Mouse (Mus musculus): ENCODE measurements at regions not wholly inside any gene's neighbourhood (a gene's known extent, or its start where the extent isn't known, plus 50 kb on each side); places are given as distances from the start of the nearest gene placed in this dataset.

DNA sequence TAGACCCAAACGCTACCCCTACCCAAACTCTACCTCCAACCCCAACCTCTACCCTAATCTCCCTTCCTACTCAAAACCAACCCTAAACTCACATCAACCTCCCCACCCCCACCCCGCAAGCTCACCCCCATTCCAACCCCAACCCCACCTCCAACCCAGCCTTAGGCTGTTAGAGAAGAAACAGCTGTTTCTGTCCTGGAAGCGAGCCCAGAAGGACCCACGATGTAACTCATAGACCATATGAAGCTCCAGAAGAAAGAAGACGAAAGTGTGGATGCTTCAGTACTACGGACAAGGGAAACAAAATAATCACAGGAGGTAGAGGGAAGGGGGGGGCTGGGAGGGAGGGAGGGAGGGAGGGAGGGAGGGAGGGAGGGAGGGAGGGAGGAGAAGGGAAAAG lies 58.4 kb downstream of the Sox11 start:
- Histone ChIP-seq H3K27me3 (no peaks in the 10 kb centered on the region), H3K4me2 (no peak overlapping the region), H3K9ac (replicated peaks) (no peak overlapping the region), H3K4me3 (replicated peaks) (no peak overlapping the region), H3K36me3 (no peaks in the 10 kb centered on the region), H3K27ac (no peak overlapping the region), H3K4me1 (replicated peaks) (no peaks in the 10 kb centered on the region), H3K9me3 (no peaks in the 10 kb centered on the region)
- 69% methylated on average over 6 of the region's 6 CpGs for WGBS
- no peak for ATAC-seq (ENCODE audit: insufficient number of reproducible peaks, insufficient read depth, low FRiP score, low TSS enrichment, low read depth)

- Histone ChIP-seq H3K27me3 (no peaks in the 10 kb centered on the region), H3K27ac (no peak overlapping the region), H3K36me3 (no peaks in the 10 kb centered on the region), H3K4me3 (replicated peaks) (no peak overlapping the region), H3K4me1 (replicated peaks) (0 out of 2 replicates have a peak, but pooled peaks cover 4% of the 10 kb centered on the region), H3K4me2 (no peak overlapping the region), H3K9me3 (no peaks in the 10 kb centered on the region), H3K9ac (replicated peaks) (no peak overlapping the region)
- no peak for ATAC-seq (ENCODE audit: insufficient number of reproducible peaks, insufficient read depth, low FRiP score, low TSS enrichment, low read depth)
Observed at GRCm38 (mm10) chr12:27261965-27262364, 80.4 kb downstream of the Sox11 start.

DNA sequence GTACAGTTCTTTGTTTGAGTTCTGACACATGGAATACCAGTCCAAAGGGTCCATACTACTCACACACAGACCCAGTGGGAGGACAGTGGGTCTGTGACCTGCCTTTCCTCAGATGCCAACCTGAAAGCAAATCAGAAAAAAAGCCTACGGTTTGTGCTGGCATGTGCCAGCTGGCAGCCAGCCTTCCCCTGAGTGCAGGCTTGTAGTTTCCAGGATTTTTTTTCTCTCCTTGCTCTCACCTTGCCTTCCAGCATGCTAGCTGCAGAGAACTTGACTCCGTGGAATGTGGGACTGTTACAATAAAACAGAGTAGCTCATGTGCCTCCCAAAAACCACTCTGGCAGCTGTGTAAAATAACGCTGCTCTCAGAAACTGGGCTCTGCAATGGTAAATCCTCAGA lies 88.2 kb downstream of the Sox11 start:
- no peak overlapping the region for H3K4me3 ChIP-seq (replicated peaks)
- WGBS, result 8% methylated on average over 3 of the region's 3 CpGs
- H3K4me2 ChIP-seq, result peak overlapping the region; percentile 24; the same call in 1 of the 2 replicates
- H3K9ac ChIP-seq (replicated peaks), result no peak overlapping the region
- H3K27me3 ChIP-seq, result no peaks in the 10 kb centered on the region
- no peaks in the 10 kb centered on the region for H3K36me3 ChIP-seq
- H3K27ac ChIP-seq, result peak overlapping the region; percentile 89
- peak; percentile 80 for ATAC-seq (ENCODE audit: insufficient number of reproducible peaks, insufficient read depth, low FRiP score, low TSS enrichment, low read depth)
- no peaks in the 10 kb centered on the region for H3K9me3 ChIP-seq
- peaks cover 25% of the 10 kb centered on the region for H3K4me1 ChIP-seq (replicated peaks)

DNA sequence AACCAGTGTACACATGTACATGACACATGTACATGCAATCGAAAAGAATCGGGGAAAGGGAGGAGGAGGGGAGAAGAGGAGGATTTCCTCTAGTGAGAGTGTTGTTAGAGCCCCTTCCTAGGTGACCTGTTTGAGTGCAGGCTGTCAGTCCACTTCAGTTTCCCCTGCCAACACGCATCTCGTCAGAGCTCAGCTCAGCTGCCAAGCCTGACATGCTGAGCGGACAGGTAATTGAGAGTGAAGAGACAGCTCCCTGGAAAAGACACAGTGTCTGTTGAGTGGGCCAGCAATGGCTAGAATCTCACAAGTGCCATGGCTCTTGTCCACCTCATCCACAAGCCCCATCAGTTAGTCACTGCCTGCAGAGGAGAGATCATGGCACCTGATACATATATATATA lies 90.9 kb downstream of the Sox11 start:
- no peak overlapping the region for H3K27ac ChIP-seq
- H3K9me3 ChIP-seq, result no peaks in the 10 kb centered on the region
- no peak overlapping the region for H3K4me2 ChIP-seq
- H3K36me3 ChIP-seq, result no peaks in the 10 kb centered on the region
- H3K9ac ChIP-seq (replicated peaks), result no peak overlapping the region
- WGBS, result 86% methylated on average over 5 of the region's 5 CpGs
- peaks cover 40% of the 10 kb centered on the region for H3K4me1 ChIP-seq (replicated peaks)
- H3K27me3 ChIP-seq, result no peaks in the 10 kb centered on the region
- ATAC-seq (ENCODE audit: insufficient number of reproducible peaks, insufficient read depth, low FRiP score, low TSS enrichment, low read depth), result no peak
- H3K4me3 ChIP-seq (replicated peaks), result no peak overlapping the region

GRCm38 (mm10) chr12:27248545-27248855 lies 93.9 kb downstream of the Sox11 start:
- no peak for ATAC-seq (ENCODE audit: insufficient number of reproducible peaks, insufficient read depth, low FRiP score, low TSS enrichment, low read depth)
- Histone ChIP-seq H3K36me3 (no peaks in the 10 kb centered on the region), H3K9me3 (no peaks in the 10 kb centered on the region), H3K9ac (replicated peaks) (no peak overlapping the region), H3K27me3 (no peaks in the 10 kb centered on the region), H3K4me3 (replicated peaks) (no peak overlapping the region), H3K27ac (no peak overlapping the region), H3K4me2 (no peak overlapping the region), H3K4me1 (replicated peaks) (peaks cover 22% of the 10 kb centered on the region)
- 78% methylated on average over 3 of the region's 3 CpGs for WGBS

DNA sequence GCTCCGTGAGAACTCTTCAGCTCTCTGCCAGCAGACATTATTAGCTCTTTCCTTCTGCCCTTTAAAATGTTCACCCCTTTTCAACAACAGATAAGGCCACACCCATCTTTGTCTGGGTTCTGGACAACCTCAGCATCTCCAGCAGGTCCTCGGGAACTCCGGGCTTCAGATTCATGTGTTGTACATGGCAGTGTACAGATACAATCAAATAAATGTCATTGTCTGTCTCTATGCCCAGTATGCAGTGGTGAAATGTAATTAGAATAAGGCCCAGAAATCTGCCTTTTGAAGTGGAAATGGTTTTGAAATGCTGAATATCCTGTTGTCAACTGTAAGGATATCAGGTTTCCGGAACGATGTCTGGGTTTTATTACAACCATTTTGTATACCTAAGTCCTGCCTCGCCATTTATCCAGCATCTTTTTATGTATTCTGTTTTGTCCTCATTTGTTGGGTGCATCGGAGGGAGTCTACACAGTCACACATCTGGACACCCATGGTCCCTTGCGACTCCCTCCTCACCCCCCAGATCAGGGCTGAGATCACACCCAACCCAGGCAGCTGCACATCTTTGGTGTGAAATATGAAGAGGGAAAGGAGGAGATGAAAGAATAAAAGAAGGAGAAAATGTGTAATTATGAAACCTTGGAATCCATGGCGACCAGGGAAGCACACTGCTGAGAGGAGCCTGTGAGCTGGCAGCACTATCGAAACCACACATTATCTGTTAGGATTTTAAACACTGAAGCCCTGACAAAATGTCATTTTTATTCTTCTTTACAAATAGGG lies 94.4 kb downstream of the Sox11 start:
- no peaks in the 10 kb centered on the region for H3K36me3 ChIP-seq
- H3K9me3 ChIP-seq, result no peaks in the 10 kb centered on the region
- H3K4me3 ChIP-seq (replicated peaks), result no peak overlapping the region
- H3K27me3 ChIP-seq, result no peaks in the 10 kb centered on the region
- H3K4me1 ChIP-seq (replicated peaks), result peaks cover 17% of the 10 kb centered on the region
- 52% methylated on average over 10 of the region's 10 CpGs for WGBS
- no peak overlapping the region for H3K9ac ChIP-seq (replicated peaks)
- no peak overlapping the region for H3K4me2 ChIP-seq
- H3K27ac ChIP-seq, result no peak overlapping the region
- no peak for ATAC-seq (ENCODE audit: insufficient number of reproducible peaks, insufficient read depth, low FRiP score, low TSS enrichment, low read depth)

DNA sequence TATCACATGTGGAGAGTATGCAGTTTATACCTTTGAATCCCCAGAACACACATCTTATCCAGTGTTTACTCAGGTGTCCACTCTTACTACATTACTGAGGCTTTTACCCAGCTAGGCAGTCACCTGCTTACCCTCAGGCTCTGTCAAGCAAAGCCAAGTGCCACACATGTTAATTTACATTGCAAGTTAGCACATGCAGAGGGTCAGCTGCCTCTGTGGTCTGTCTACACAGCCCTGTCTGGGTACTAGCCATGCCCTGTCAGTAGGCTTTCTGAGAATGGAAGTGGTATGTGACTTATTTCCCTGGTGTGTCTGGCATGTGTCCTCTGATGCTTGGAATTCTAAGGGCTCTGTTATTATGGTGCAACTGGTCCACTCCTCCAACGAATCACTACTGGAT lies 106.6 kb downstream of the Sox11 start:
- 50% methylated on average over 1 of the region's 1 CpGs for WGBS
- no peak overlapping the region for H3K4me3 ChIP-seq (replicated peaks)
- no peaks in the 10 kb centered on the region for H3K9me3 ChIP-seq
- no peak for ATAC-seq (ENCODE audit: insufficient number of reproducible peaks, insufficient read depth, low FRiP score, low TSS enrichment, low read depth)
- H3K27me3 ChIP-seq, result no peaks in the 10 kb centered on the region
- H3K36me3 ChIP-seq, result no peaks in the 10 kb centered on the region
- H3K4me1 ChIP-seq (replicated peaks), result no peaks in the 10 kb centered on the region
- H3K9ac ChIP-seq (replicated peaks), result no peak overlapping the region
- H3K27ac ChIP-seq, result no peak overlapping the region
- H3K4me2 ChIP-seq, result no peak overlapping the region

DNA sequence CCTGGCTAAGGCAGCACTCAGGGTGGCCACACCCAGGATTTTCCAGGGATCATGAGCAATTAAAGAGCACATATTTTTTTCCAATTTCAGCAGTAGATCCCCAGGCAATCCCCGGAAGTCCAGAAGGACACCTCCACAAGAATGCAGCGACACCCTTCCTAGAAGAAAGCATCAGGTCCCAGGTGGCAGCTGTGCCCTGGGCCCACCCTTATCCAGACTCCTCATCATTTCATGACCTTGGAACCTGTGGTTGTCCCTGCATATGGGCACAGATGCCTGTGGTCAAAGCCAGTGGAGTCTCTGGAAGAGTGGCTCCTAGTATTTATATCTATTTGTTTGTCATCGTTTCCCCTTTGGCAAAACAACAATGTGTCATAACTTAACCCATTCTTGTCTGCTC lies 120.8 kb downstream of the Sox11 start:
- no peak overlapping the region for H3K4me3 ChIP-seq (replicated peaks)
- no peak overlapping the region for H3K9ac ChIP-seq (replicated peaks)
- H3K27me3 ChIP-seq, result no peaks in the 10 kb centered on the region
- no peak for ATAC-seq (ENCODE audit: insufficient number of reproducible peaks, insufficient read depth, low FRiP score, low TSS enrichment, low read depth)
- H3K4me1 ChIP-seq (replicated peaks), result no peaks in the 10 kb centered on the region
- 87% methylated on average over 3 of the region's 3 CpGs for whole genome bisulfite sequencing
- H3K4me2 ChIP-seq, result no peak overlapping the region
- no peaks in the 10 kb centered on the region for H3K36me3 ChIP-seq
- no peak overlapping the region for H3K27ac ChIP-seq
- 0 out of 2 replicates have a peak, but pooled peaks cover 5% of the 10 kb centered on the region for H3K9me3 ChIP-seq

DNA sequence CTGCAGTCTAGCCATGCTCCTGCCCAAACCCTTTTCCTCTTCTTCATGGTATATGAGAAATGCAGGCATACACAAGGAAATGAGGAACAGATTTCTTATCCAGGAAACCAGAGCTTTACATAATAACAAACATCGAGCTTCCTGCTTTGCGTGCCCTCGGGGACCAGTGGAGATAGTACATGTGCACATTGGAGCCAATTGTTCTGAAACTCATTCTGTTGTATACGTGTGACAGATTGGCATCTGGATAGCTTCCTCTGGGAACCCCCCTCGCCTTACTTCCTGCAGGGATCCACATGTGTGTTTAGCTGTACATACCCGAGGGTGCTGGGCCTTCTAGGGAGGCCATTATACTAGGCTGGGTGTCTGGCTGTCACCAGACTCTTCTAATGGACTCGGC lies 141.2 kb downstream of the Sox11 start:
- Histone ChIP-seq H3K27me3 (no peaks in the 10 kb centered on the region), H3K4me1 (replicated peaks) (peaks cover 16% of the 10 kb centered on the region), H3K27ac (0 out of 2 replicates have a peak overlapping the region, but pooled peaks have one; percentile 18), H3K9ac (replicated peaks) (no peak overlapping the region), H3K36me3 (no peaks in the 10 kb centered on the region), H3K4me3 (replicated peaks) (no peak overlapping the region), H3K4me2 (no peak overlapping the region), H3K9me3 (no peaks in the 10 kb centered on the region)
- no peak for ATAC-seq (ENCODE audit: insufficient number of reproducible peaks, insufficient read depth, low FRiP score, low TSS enrichment, low read depth)
- 36% methylated on average over 7 of the region's 7 CpGs for WGBS

GRCm38 (mm10) chr12:27194001-27194400 lies 148.4 kb downstream of the Sox11 start:
- peaks cover 21% of the 10 kb centered on the region for H3K4me1 ChIP-seq (replicated peaks)
- no peak overlapping the region for H3K27ac ChIP-seq
- H3K4me2 ChIP-seq, result no peak overlapping the region
- H3K27me3 ChIP-seq, result no peaks in the 10 kb centered on the region
- no peak overlapping the region for H3K4me3 ChIP-seq (replicated peaks)
- no peak for ATAC-seq (ENCODE audit: insufficient number of reproducible peaks, insufficient read depth, low FRiP score, low TSS enrichment, low read depth)
- no peaks in the 10 kb centered on the region for H3K9me3 ChIP-seq
- no peaks in the 10 kb centered on the region for H3K36me3 ChIP-seq
- H3K9ac ChIP-seq (replicated peaks), result no peak overlapping the region

- no peak overlapping the region for H3K27ac ChIP-seq
- no peak overlapping the region for H3K9ac ChIP-seq (replicated peaks)
- no peak overlapping the region for H3K4me3 ChIP-seq (replicated peaks)
- peaks cover 42% of the 10 kb centered on the region for H3K4me1 ChIP-seq (replicated peaks)
- H3K9me3 ChIP-seq, result no peaks in the 10 kb centered on the region
- no peak for ATAC-seq (ENCODE audit: insufficient number of reproducible peaks, insufficient read depth, low FRiP score, low TSS enrichment, low read depth)
- 62% methylated on average over 6 of the region's 6 CpGs for WGBS
- H3K27me3 ChIP-seq, result no peaks in the 10 kb centered on the region
- no peak overlapping the region for H3K4me2 ChIP-seq
- H3K36me3 ChIP-seq, result no peaks in the 10 kb centered on the region
Observed at GRCm38 (mm10) chr12:27191916-27192315, 150.5 kb downstream of the Sox11 start.

DNA sequence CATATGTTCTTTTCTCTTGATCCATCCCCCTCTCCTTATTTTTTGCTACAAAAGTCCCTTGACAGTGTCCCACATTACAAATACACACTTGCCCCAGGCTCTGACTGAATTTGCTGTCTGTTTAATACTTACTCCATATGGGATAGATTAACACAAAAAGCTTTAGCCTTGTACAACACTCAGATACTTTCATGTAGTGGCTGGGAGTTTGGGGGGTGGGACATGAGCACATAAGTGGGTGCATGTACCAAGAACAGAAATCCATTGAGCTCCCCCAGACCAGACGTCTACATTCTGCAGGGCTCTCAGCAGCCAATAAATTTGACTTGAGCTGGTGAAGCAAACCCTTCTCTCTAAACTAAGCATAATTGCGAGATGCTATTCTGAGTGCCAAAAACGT lies 154.9 kb downstream of the Sox11 start:
- 17% methylated on average over 3 of the region's 3 CpGs for WGBS
- Histone ChIP-seq H3K27ac (peak overlapping the region; percentile 90), H3K4me1 (replicated peaks) (peaks cover 63% of the 10 kb centered on the region), H3K9me3 (no peaks in the 10 kb centered on the region), H3K9ac (replicated peaks) (no peak overlapping the region), H3K4me2 (peak overlapping the region; percentile 16), H3K27me3 (no peaks in the 10 kb centered on the region), H3K36me3 (no peaks in the 10 kb centered on the region), H3K4me3 (replicated peaks) (no peak overlapping the region)
- peak; percentile 87 for ATAC-seq (ENCODE audit: insufficient number of reproducible peaks, insufficient read depth, low FRiP score, low TSS enrichment, low read depth)

Data from limb, embryonic 12.5 days (tissue).